Mouse (Mus musculus): ENCODE results near the gene Mup19. TPM values are rescaled to one million over a fixed set of nuclear protein-coding genes. Genes with fewer than 3 reads are reported as not detected.
"Not testable (repeated sequence)": the region's sequence is repeated elsewhere in the genome, so short reads cannot be mapped to it uniquely, and the experiment has no call there.

Gene Mup19
- total RNA-seq (2014; rRNA removed), result 17.1 and 973 TPM in 2 replicates
- 123 and 143 TPM in 2 replicates for polyA plus RNA-seq (2012; rRNA removed)

DNA sequence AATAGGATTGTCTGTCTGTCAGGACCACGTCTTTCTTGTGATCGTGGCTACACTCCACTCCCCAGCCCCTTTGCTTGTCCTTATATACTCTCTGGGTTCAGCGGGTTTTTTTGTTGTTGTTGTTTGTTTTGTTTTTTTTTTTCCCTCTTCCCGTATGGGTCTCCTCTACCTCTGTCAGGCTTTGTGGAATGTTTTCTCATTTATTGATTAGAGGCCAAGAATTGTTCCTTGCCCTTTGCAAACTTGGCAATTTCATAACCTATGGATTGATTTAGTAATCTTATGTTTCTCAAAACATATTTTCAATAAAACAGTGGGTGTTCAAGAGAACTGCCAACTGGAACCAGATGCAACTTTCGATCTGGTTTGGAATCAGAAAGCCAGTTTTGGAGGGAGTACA, at the start of gene Mup19:
TSS of gene Mup19 (minus strand) at position 101 of the 400 bp plus-strand sequence.
- H3K4me1 ChIP-seq (ENCODE audit: control insufficient read depth, insufficient read depth, low read length); H3K36me3 ChIP-seq (ENCODE audit: control insufficient read depth, insufficient read depth, low read length); H3K9ac ChIP-seq (ENCODE audit: low read depth, low read length); H3K27me3 ChIP-seq (ENCODE audit: control insufficient read depth, insufficient read depth, low read length); H3K27ac ChIP-seq (replicated peaks; ENCODE audit: insufficient read depth, low read depth, low read length); H3K4me3 ChIP-seq (ENCODE audit: insufficient read depth, low read depth, low read length); H3K79me2 ChIP-seq (ENCODE audit: control insufficient read depth, insufficient read depth, low read length); DNase-seq (ENCODE audit: extremely low read depth, low read depth, low spot score): not testable (repeated sequence)
- 50% methylated on average over 1 of the region's 5 CpGs for WGBS

DNA sequence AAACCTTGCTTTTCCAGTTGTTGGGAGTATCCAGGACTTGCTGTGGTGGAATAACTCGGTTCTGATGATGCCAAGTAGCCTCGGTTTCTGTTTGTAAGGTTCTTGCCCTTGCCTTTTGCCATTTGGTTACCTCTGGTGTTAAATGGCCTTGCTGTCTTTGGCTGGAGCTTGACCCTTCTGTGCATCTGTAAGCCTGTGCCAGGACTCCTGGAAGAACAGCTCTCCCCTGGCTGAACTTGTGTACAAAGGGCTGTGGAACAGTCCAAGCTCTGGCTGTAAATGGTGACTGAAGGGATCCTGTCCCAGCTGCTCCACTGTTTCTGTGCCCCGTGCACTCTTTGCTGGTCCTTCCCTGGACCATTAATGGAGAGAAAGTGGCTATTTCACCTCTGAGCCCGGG, 47.1 kb upstream of the Mup19 start:
- no peak overlapping the region for H3K27ac ChIP-seq (replicated peaks; ENCODE audit: insufficient read depth, low read depth, low read length)
- peak; percentile 49 for DNase-seq (ENCODE audit: extremely low read depth, low read depth, low spot score)
- TF ChIP-seq CTCF (IDR thresholded peaks at IDR 0.05; ENCODE audit: low read depth, low read length) (no peak), POLR2A (IDR thresholded peaks at IDR 0.05; ENCODE audit: extremely low read depth, insufficient read depth, low read length) (no peak)
- H3K9ac ChIP-seq (ENCODE audit: low read depth, low read length), result no peak overlapping the region
- no peak overlapping the region for H3K4me3 ChIP-seq (ENCODE audit: insufficient read depth, low read depth, low read length)
- no peaks in the 10 kb centered on the region for H3K36me3 ChIP-seq (ENCODE audit: control insufficient read depth, insufficient read depth, low read length)
- no peaks in the 10 kb centered on the region for H3K79me2 ChIP-seq (ENCODE audit: control insufficient read depth, insufficient read depth, low read length)
- H3K27me3 ChIP-seq (ENCODE audit: control insufficient read depth, insufficient read depth, low read length), result peaks cover 11% of the 10 kb centered on the region; the same call in 1 of the 2 replicates
- 72% methylated on average over 4 of the region's 4 CpGs for WGBS
- no peaks in the 10 kb centered on the region for H3K4me1 ChIP-seq (ENCODE audit: control insufficient read depth, insufficient read depth, low read length)

DNA sequence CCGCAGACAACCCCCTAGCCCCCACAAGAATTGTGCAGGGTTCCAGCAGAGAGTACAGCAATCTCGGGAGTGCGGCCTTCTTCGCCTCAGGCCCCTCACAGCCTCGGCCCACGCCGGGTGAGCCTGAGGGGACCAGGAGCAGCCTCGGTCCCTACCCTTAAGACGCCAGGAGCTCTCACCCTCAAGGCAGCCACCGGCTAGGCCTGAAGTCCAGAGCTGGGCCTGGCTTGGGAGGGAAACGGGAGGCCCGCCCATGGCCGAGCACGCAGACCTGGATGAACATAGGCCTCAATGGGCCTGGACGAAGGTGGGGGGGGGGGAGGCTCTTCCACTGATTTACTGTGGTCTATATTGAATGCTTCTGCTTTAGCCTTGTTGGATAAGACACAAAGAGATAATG, 41.1 kb upstream of the Mup19 start:
- Histone ChIP-seq H3K27me3 (ENCODE audit: control insufficient read depth, insufficient read depth, low read length) (peaks cover 5% of the 10 kb centered on the region; the same call in 1 of the 2 replicates), H3K9ac (ENCODE audit: low read depth, low read length) (no peak overlapping the region), H3K4me1 (ENCODE audit: control insufficient read depth, insufficient read depth, low read length) (peaks cover 4% of the 10 kb centered on the region), H3K79me2 (ENCODE audit: control insufficient read depth, insufficient read depth, low read length) (no peaks in the 10 kb centered on the region), H3K4me3 (ENCODE audit: insufficient read depth, low read depth, low read length) (no peak overlapping the region), H3K36me3 (ENCODE audit: control insufficient read depth, insufficient read depth, low read length) (no peaks in the 10 kb centered on the region), H3K27ac (replicated peaks; ENCODE audit: insufficient read depth, low read depth, low read length) (no peak overlapping the region)
- no peak for DNase-seq (ENCODE audit: extremely low read depth, low read depth, low spot score)
- TF ChIP-seq CTCF (IDR thresholded peaks at IDR 0.05; ENCODE audit: low read depth, low read length) (no peak), POLR2A (IDR thresholded peaks at IDR 0.05; ENCODE audit: extremely low read depth, insufficient read depth, low read length) (no peak)
- WGBS, result 91% methylated on average over 15 of the region's 15 CpGs

DNA sequence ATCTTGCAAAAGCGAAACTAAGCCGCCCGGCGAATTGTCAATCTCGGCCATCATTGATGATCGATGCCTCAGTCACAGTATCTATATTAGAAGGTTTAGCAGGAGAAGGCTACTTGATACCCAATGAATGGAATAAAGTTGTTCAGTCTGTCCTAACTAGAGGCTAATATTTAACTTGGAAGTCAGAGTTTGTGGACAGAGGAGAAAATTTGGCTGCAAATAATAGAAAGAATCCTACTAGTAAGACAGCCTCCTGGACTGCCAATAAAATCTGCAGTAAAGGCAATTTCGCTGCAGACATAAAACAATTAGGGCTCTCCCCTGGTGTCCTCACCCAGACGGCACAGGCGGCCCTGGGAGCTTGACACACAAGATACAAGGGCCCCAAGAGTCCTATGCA, 40.5 kb upstream of the Mup19 start:
- H3K9ac ChIP-seq (ENCODE audit: low read depth, low read length); H3K27me3 ChIP-seq (ENCODE audit: control insufficient read depth, insufficient read depth, low read length); H3K4me3 ChIP-seq (ENCODE audit: insufficient read depth, low read depth, low read length); H3K27ac ChIP-seq (replicated peaks; ENCODE audit: insufficient read depth, low read depth, low read length); H3K4me1 ChIP-seq (ENCODE audit: control insufficient read depth, insufficient read depth, low read length); H3K79me2 ChIP-seq (ENCODE audit: control insufficient read depth, insufficient read depth, low read length); H3K36me3 ChIP-seq (ENCODE audit: control insufficient read depth, insufficient read depth, low read length): not testable (repeated sequence)
- peak; percentile 69 for DNase-seq (ENCODE audit: extremely low read depth, low read depth, low spot score)
- 63% methylated on average over 9 of the region's 9 CpGs for WGBS

GRCm38 (mm10) chr4:61815602-61816001, 33.5 kb upstream of the Mup19 start:
- no peak overlapping the region for H3K4me3 ChIP-seq (ENCODE audit: insufficient read depth, low read depth, low read length)
- 43% methylated on average over 2 of the region's 2 CpGs for WGBS
- H3K4me1 ChIP-seq (ENCODE audit: control insufficient read depth, insufficient read depth, low read length), result no peaks in the 10 kb centered on the region
- H3K9ac ChIP-seq (ENCODE audit: low read depth, low read length), result no peak overlapping the region
- no peak for DNase-seq (ENCODE audit: extremely low read depth, low read depth, low spot score)
- TF ChIP-seq CTCF (IDR thresholded peaks at IDR 0.05; ENCODE audit: low read depth, low read length), result no peak
- no peak for TF ChIP-seq POLR2A (IDR thresholded peaks at IDR 0.05; ENCODE audit: extremely low read depth, insufficient read depth, low read length)
- no peaks in the 10 kb centered on the region for H3K79me2 ChIP-seq (ENCODE audit: control insufficient read depth, insufficient read depth, low read length)
- no peaks in the 10 kb centered on the region for H3K36me3 ChIP-seq (ENCODE audit: control insufficient read depth, insufficient read depth, low read length)
- H3K27me3 ChIP-seq (ENCODE audit: control insufficient read depth, insufficient read depth, low read length), result peaks cover 11% of the 10 kb centered on the region; the same call in 1 of the 2 replicates
- H3K27ac ChIP-seq (replicated peaks; ENCODE audit: insufficient read depth, low read depth, low read length), result no peak overlapping the region

GRCm38 (mm10) chr4:61813435-61813834, 31.4 kb upstream of the Mup19 start:
- TF ChIP-seq CTCF (IDR thresholded peaks at IDR 0.05; ENCODE audit: low read depth, low read length) (no peak), POLR2A (IDR thresholded peaks at IDR 0.05; ENCODE audit: extremely low read depth, insufficient read depth, low read length) (no peak)
- Histone ChIP-seq H3K9ac (ENCODE audit: low read depth, low read length) (no peak overlapping the region), H3K36me3 (ENCODE audit: control insufficient read depth, insufficient read depth, low read length) (no peaks in the 10 kb centered on the region), H3K4me3 (ENCODE audit: insufficient read depth, low read depth, low read length) (no peak overlapping the region), H3K79me2 (ENCODE audit: control insufficient read depth, insufficient read depth, low read length) (no peaks in the 10 kb centered on the region), H3K27ac (replicated peaks; ENCODE audit: insufficient read depth, low read depth, low read length) (no peak overlapping the region), H3K27me3 (ENCODE audit: control insufficient read depth, insufficient read depth, low read length) (peaks cover 11% of the 10 kb centered on the region; the same call in 1 of the 2 replicates), H3K4me1 (ENCODE audit: control insufficient read depth, insufficient read depth, low read length) (no peaks in the 10 kb centered on the region)
- DNase-seq (ENCODE audit: extremely low read depth, low read depth, low spot score), result no peak

Data from liver, adult 2 months (tissue).